Mouse (Mus musculus) ES-Bruce4 (cell line): ENCODE data around the gene Amd1.

ENCODE experiments used
- CTCF ChIP-seq: IDR thresholded peaks from one replicate; pipeline ENCODE4 v1.8.1; 2011; ENCODE audit warnings: low read depth, low read length
- EP300 ChIP-seq: IDR thresholded peaks from 2 replicates; pipeline ENCODE4 v1.6.1; 2011; ENCODE audit warnings: low read depth, low read length; ENCODE audit not compliant: insufficient read depth
- POLR2A ChIP-seq: IDR thresholded peaks from one replicate; pipeline ENCODE4 v1.8.1; 2011; ENCODE audit warnings: low read length; ENCODE audit not compliant: insufficient read depth

- no peak for TF ChIP-seq CTCF
- TF ChIP-seq POLR2A, result no peak
- TF ChIP-seq EP300, result no peak
These were observed 42.4 kb downstream of the Amd1 start for GRCm38 (mm10) chr10:40259542-40259941.
